Mouse (Mus musculus): Measurements from ENCODE around the gene Zc3h12a.

GRCm38 (mm10) chr4:125158081-125158480 lies 30.4 kb upstream of the Zc3h12a start:
- TF ChIP-seq POLR2A (IDR thresholded peaks at IDR 0.05; ENCODE audit: low read depth, low read length) (no peak), CTCF (conservative IDR thresholded peaks at IDR 0.05; ENCODE audit: insufficient read depth, insufficient read length, low read depth, low read length) (no peak)

Measured in kidney, adult 2 months (tissue).